Mouse (Mus musculus): ENCODE data around the gene Gm10401.

Gene Gm10401

DNA sequence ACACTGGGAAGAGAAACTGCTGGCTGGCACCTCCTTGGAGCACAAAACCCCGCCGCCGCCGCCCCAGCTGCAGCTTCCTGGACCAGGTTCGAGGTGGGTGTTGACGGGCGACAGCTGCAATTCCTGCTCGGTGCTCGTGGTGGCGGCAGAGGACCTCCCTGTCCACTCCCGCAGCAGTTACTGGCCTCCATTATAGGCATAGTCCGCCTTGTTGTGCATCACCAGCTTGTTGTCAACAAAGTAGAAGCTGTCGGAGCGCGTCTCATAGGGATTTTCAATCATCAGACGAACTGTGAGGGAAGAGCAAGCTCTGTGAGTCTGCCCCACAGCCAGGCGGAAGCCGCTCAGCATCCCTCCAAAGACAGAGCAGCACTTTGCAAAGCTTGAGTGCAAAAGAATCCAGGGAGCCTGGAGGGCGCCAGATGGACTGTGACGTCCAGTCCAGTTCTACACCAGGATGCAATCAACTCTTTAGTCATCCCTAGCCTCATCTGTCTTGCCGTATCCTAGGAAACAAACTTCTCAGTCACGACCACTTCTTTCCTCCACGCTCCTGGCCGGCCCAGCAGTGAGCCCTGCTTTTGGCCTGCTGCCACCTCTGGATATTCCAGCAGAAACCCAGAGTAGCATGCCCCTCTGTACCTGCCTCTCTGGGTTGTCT is 27.2 kb upstream of the Gm10401 start:
- in situ Hi-C loops (cut with MboI; ENCODE audit: low pct_unique_long_range_greater_than_20kb in 1 of 2, low sequenced_read_pairs in 2 of 2, unreplicated experiment in 1 of 2) = no loop called here

DNA sequence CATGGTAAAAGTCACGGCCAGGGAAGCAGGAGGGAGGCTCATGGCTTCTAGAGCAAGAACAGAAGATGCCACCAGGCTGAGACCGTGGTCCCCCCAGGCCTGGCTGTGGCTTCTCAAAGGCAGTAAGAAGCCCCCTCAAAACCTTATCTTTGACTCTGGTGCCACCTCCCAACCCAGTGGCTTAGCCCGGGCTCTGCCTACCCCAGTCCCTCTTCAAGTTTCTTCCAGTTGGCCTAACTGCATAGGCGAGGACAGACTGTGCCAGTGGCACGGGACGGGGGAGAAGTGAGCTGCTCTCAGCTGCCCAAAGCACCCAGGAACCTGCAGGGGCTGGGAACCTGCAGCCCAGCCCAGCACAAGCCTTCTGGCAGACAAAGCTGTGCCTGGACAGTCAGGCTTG is 26.6 kb upstream of the Gm10401 start:
- in situ Hi-C loops (cut with MboI; ENCODE audit: low pct_unique_long_range_greater_than_20kb in 1 of 2, low sequenced_read_pairs in 2 of 2, unreplicated experiment in 1 of 2) = no loop called here

DNA sequence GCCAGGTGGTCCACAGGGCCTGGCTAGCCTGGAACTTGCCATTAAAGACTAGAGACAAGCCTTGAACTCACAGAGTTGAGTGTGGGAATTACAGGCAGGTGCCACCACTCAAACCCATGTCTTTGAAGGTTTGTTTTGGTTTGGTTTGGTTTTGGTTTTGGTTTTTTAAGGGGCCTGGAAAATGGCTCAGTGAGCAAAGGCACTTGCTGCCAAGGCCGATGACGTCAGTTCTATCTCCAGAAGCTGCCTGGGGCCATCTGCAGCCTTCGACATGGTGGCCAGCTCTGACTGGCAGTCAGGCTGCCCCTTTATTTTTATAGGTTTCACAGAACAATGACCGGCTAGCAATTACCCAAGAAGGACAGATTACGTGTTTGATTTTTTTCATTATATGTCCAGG is 22.9 kb upstream of the Gm10401 start:
- in situ Hi-C loops (cut with MboI; ENCODE audit: low pct_unique_long_range_greater_than_20kb in 1 of 2, low sequenced_read_pairs in 2 of 2, unreplicated experiment in 1 of 2) = no loop called here

DNA sequence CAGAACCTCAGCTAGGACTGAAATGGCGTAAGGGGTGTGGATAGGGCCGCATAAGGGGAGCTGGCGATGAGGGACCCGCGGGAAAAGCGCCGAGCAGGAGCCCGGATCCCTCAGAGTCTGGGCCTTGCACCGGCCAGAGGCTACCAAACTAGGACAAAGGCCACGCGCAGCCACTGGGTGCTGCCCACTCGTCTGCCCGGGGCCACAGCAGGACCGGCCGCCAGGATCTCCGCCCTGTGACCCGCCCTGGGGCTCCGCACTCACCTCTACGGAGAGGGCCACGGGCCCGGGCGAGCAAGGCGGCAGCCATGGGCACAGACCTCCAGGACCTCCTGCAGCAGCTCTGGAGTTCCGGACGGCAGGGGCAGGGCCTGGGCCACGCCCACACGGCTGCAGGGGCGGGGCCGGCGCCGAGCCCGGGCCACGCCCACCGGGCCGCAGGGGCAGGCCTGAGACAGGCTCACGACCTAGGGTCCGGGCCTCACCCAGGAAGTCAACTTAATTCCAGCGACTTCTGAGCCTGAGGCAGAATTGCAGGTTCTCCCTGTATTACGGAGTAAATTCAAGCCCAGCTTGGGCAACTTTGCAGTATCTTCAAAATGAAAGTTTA is 21.0 kb upstream of the Gm10401 start, which contains the start of gene Acads:
Acads (minus strand) TSS at position 386 of the 610 bp plus-strand sequence.
- in situ Hi-C loops (cut with MboI; ENCODE audit: low pct_unique_long_range_greater_than_20kb in 1 of 2, low sequenced_read_pairs in 2 of 2, unreplicated experiment in 1 of 2) = loop anchor here in 1 of 2 experiments (5.0 kb wide), 1 partner anchor 108 kb away; no protein-coding TSS in a partner anchor

DNA sequence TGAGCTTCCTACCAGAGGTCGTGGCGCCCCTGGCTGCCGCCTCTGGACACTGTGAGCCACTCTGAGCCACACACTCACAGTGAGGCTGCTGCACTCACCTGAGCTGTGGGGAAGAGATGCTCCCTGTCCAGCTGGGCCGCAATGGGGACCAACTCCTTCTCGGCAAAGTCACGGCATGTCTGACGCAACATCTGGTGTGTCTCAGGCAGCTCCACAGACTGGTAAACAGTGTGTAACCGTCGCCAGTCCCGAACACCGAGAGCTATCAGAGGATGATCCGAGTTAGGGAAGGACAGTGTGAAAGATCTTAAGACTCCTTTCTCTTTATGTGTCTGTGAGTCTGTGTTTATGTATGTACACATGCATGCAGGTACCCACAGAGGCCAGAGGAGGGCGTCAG is 19.4 kb upstream of the Gm10401 start:
- in situ Hi-C loops (cut with MboI; ENCODE audit: low pct_unique_long_range_greater_than_20kb in 1 of 2, low sequenced_read_pairs in 2 of 2, unreplicated experiment in 1 of 2) = loop anchor here in 1 of 2 experiments (5.0 kb wide), 1 partner anchor 110 kb away; no protein-coding TSS in a partner anchor

DNA sequence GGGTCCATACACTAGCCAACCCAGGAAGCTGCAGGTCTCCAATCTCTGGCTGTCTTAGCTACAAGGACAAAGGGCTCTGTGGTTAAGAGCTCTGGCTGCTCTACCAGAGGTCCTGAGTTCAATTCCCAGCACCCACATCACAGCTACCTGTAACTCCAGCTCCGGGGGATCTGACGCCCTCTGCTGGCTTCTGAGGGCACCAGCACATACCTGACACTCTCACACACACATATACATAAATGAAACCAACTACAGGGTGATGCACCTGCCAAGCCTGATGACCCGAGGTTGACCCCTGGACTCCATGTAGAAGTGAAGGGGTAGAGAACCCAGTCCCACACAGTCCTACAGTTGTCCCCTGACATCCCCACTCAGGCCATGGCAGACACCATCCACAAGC is 18.3 kb upstream of the Gm10401 start:
- in situ Hi-C loops (cut with MboI; ENCODE audit: low pct_unique_long_range_greater_than_20kb in 1 of 2, low sequenced_read_pairs in 2 of 2, unreplicated experiment in 1 of 2) = loop anchor here in 1 of 2 experiments (5.0 kb wide), 1 partner anchor 111 kb away; no protein-coding TSS in a partner anchor

DNA sequence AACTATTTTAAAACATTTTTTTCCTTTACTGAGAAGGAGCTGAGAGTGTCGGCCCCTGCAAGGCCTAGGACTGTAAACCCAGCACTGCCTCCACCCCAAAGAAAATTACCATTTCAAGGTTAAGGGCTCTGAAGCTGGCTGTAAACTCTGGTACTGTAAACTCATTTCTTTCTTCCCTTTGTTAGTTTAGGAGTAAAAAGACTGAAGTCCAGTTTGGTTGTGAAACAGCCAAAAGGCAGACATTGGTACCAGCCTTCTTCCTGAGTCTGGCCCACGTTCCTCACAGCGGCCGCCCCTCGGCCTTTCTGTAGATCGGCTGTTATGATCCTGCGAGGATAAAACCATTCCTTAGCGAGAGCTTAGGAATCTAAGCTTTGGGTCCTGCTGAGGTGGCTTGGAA is 16.4 kb upstream of the Gm10401 start:
- in situ Hi-C loops (cut with MboI; ENCODE audit: low pct_unique_long_range_greater_than_20kb in 1 of 2, low sequenced_read_pairs in 2 of 2, unreplicated experiment in 1 of 2) = no loop called here

DNA sequence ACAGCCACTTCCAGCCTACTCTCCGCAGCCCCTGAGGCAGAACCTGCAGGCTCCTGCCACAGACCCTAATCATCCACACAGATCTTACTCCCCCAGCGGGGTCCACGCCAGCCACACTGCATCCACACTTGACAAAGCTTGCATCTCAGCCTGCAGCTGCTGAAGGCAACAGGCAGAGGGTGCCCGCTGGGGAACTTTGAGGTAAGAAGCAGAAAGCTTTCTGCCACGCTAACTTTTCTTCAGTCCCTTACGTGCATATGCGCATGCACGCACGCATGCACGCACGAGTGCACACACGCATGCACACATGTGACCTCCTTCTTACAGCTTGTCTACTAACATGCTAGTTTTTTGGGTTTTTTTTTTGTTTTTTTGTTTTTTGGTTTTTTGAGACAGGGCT is 15.1 kb upstream of the Gm10401 start:
- in situ Hi-C loops (cut with MboI; ENCODE audit: low pct_unique_long_range_greater_than_20kb in 1 of 2, low sequenced_read_pairs in 2 of 2, unreplicated experiment in 1 of 2) = no loop called here

DNA sequence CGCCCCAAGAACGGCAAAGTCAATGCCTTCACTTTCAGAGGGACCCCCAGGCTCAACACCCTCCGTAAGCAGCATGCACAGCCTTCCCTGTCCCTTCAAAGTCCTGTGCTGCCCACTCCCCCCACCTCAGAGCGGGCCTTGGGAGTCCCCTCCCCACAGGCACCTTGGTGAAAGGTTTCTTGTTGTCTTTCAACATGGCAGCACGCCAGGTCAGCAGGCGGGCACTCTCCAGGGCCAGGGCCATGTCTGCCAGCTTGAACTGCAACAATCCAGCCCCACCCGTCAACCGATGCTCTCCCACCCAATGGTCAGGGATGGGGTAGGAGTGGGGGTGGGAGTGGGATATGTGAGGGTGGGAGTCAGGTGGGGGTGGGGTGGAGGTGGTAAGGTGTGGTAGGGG is 13.1 kb upstream of the Gm10401 start:
- in situ Hi-C loops (cut with MboI; ENCODE audit: low pct_unique_long_range_greater_than_20kb in 1 of 2, low sequenced_read_pairs in 2 of 2, unreplicated experiment in 1 of 2) = no loop called here

DNA sequence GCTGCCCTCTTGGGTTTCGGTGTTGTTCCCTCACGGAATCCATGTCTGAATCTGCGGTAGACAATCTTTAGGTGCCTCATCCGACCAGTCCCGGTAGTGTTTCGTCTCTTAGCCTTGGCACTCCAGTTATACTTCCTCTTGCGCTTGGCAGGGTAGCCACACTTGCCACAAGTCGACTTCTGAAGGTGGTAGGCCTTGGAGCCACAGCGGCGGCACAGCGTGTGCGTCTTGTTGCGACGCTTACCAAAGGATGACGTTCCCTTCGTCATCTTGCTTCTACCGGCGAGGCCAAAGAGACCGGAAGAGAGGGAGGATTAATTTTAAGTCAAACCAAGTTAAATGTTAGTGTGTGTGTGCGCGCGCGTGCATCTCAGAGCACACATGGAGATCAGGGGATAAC is 5.2 kb upstream of the Gm10401 start:
- in situ Hi-C loops (cut with MboI; ENCODE audit: low pct_unique_long_range_greater_than_20kb in 1 of 2, low sequenced_read_pairs in 2 of 2, unreplicated experiment in 1 of 2) = loop anchor here in 1 of 2 experiments (5.0 kb wide), 1 partner anchor 126 kb away; no protein-coding TSS in a partner anchor

DNA sequence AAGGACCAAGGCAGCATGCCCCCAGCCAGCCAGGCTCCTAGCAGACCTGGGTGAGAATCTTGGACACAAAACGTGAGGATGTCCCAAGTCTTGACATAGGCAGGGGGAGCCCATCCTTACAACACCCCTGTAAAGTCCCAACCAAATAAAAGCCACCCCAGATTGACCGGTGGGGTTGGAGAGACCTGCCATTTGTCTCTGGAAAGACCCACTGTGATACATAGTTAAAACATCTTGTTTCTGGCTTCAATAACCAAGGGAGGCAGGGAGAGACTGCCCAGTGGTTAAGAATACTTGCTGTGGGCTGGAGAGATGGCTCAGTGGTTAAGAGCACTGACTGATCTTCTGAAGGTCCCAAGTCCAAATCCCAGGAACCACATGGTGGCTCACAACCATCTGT is 4.1 kb upstream of the Gm10401 start:
- in situ Hi-C loops (cut with MboI; ENCODE audit: low pct_unique_long_range_greater_than_20kb in 1 of 2, low sequenced_read_pairs in 2 of 2, unreplicated experiment in 1 of 2) = loop anchor here in 1 of 2 experiments (5.0 kb wide), 1 partner anchor 125 kb away; no protein-coding TSS in a partner anchor

DNA sequence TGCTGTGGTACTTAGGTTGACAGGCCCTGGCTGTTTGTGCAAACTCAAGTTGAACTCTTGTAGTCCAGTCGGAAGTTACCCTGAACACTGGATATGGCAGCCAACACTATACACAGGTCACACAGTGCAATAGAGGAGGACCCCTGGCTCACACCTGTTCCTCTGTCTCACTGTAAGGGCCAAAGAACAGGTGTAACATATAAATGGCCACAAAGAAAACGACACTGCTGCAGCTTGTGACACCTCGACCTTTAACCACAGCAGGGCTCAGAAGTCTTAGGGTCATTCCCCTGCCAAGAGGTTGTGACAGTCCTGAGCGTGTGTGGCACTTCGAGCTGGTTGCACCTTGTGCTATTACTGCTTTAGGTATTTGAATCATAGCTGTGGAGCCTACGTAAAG is 2.4 kb upstream of the Gm10401 start:
- in situ Hi-C loops (cut with MboI; ENCODE audit: low pct_unique_long_range_greater_than_20kb in 1 of 2, low sequenced_read_pairs in 2 of 2, unreplicated experiment in 1 of 2) = loop anchor here in 1 of 2 experiments (5.0 kb wide), 1 partner anchor 123 kb away; no protein-coding TSS in a partner anchor

DNA sequence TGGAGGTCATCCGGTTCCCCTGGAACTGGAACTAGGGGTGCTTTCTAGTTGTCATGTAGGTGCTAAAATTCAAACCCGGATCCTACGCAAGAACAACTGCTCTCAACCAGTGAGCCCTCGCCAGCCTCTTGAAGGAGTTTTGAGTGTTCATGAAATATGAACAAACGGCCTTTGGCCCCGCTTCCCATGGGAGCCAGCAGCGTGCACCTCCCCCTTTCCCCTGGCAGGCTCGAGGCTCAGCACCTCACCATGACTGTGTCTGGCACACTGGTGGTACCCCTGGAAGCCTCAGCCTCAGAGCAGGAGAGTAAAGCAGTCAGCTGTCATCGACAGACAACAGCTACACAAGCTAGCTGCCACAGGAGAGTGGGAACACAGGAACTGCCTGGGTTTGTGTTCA is 1.9 kb upstream of the Gm10401 start:
- in situ Hi-C loops (cut with MboI; ENCODE audit: low pct_unique_long_range_greater_than_20kb in 1 of 2, low sequenced_read_pairs in 2 of 2, unreplicated experiment in 1 of 2) = loop anchor here in 1 of 2 experiments (5.0 kb wide), 1 partner anchor 123 kb away; no protein-coding TSS in a partner anchor

DNA sequence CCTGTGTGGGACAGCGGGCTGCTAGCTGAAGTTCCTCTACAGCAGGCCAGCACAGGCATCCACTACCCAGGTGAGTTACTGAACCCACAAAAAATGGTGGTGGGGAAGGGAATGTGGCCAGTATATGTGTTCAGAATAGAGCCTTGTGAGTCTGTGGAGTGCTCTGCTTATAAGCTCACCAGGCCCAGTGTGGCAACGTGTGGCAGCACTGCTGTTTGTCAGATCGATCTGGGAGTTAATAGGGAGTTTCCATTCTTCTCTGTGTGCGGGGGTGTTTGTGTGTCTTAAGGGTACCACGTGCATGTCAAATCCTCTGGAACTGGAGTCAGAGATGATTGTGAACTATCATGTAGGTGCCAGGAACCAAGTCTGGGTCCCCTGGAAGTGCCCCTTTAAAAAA is 1.4 kb upstream of the Gm10401 start:
- in situ Hi-C loops (cut with MboI; ENCODE audit: low pct_unique_long_range_greater_than_20kb in 1 of 2, low sequenced_read_pairs in 2 of 2, unreplicated experiment in 1 of 2) = no loop called here

DNA sequence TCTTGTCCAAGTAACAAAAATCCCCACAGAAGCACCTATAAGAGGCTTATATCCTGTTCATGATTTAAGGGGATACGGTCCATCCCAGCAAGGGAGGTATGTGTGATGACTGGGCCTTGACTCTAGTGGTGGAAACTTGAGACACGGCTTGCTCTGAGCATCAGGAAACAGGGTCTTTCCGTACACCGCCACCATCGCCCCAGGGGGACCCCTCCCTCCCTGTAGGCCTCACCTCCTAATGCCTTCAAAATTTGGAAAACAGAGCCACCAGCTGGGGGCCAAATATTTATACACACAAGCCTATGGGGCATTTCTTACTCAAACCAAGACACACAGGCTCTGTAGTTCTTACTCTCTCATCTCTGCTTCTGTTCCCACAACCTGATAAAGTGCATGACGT is 6.3 kb downstream of the Gm10401 start:
- in situ Hi-C loops (cut with MboI; ENCODE audit: low pct_unique_long_range_greater_than_20kb in 1 of 2, low sequenced_read_pairs in 2 of 2, unreplicated experiment in 1 of 2) = no loop called here

DNA sequence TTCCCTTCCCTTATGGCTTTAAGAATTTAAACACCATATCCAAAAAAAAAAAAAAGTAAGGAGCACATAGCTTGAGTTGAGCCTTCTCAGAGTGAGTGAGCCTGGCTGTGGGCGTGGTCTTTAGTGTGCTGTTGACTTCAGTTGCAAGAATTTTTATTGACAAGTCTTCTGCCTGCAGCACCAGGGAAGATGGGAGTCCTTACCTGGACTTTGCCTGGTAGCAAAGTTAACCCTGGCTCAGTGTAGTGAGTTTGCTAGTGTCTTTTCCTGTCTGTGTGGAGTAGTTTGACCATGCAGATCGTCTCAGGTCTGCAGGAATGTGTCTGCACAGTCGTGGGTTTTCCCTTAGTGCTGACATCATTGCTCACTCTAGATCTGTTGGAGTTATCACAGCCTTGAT is 7.1 kb downstream of the Gm10401 start:
- in situ Hi-C loops (cut with MboI; ENCODE audit: low pct_unique_long_range_greater_than_20kb in 1 of 2, low sequenced_read_pairs in 2 of 2, unreplicated experiment in 1 of 2) = no loop called here

DNA sequence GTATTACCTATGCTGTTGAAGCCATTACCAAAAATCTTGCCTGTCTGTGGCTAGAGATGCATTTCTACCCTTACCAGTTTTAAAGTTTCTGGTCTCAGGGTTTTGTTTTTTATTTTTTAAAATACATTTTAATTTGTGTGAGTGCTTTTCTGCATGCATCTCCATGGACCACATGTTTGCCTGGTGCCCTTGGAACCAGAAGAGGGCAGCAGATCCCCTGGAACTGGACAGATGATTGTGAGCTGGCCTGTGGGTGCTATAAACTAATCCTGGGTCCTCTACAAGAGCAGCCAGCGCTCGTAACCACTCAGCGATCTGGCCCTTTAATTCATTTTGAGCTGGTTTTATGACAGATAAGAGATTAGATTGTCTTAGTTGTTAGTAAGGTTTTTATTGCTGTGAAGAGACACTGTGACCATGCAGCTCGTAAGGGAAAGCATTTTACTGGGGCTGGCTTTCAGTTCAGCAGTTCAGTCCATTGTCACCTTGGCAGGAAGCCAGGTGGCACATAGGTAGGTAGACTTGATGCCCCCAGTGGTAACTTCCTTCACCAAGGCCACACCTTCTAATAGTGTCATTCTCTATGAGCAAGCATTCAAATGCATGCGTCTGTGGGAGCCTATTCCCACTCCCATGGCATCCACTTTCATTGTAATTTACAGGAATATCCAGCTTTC is 8.4 kb downstream of the Gm10401 start:
- in situ Hi-C loops (cut with MboI; ENCODE audit: low pct_unique_long_range_greater_than_20kb in 1 of 2, low sequenced_read_pairs in 2 of 2, unreplicated experiment in 1 of 2) = loop anchor here in 1 of 2 experiments (10.0 kb wide), 1 partner anchor 115 kb away; the partner anchor contains the start of gene Hnf1a

DNA sequence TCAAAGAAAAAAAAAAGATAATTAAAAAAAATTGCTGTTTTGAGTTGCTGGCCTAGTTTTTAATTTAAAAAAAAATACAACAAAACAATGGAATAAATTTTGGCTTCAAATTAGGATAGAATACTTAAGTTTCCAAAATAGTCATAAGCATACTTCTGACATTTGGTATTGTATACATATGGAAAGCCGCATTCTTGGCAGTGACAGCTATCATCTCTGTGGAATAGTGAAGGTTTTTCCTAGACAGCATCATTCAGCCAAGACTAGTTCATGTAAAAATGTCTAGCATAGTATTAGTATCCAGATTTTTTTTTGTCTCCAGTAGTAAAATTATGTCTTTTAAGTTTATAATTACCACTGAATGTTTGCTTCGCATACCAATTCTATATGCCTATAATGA is 12.4 kb downstream of the Gm10401 start:
- in situ Hi-C loops (cut with MboI; ENCODE audit: low pct_unique_long_range_greater_than_20kb in 1 of 2, low sequenced_read_pairs in 2 of 2, unreplicated experiment in 1 of 2) = loop anchor here in 1 of 2 experiments (10.0 kb wide), 1 partner anchor 111 kb away; the partner anchor contains the start of gene Hnf1a

DNA sequence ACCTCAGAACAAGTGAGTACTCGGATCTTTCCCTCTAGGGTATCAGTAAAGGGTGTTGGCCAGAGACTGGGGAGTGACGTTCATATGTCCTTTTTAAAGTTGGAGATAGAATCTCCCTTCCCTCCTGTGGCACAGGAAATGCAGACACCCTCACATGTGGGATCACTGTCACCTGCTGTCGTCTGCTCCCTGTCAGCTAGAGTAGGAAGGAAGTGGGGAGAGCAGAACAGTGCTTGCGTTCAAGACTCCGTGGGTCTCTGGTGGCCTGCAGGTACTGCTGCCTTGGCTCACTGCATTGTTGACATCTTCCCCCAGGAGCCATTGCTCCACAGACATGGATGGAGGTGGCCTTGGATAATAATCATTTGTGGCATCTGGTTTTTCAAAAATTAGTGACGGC is 14.6 kb downstream of the Gm10401 start:
- in situ Hi-C loops (cut with MboI; ENCODE audit: low pct_unique_long_range_greater_than_20kb in 1 of 2, low sequenced_read_pairs in 2 of 2, unreplicated experiment in 1 of 2) = loop anchor here in 1 of 2 experiments (10.0 kb wide), 1 partner anchor 109 kb away; the partner anchor contains the start of gene Hnf1a

All from mouse embryonic stem cell (cell line).